ENCODE assay signal across 7 mouse cellular contexts in the genomic region with DNA sequence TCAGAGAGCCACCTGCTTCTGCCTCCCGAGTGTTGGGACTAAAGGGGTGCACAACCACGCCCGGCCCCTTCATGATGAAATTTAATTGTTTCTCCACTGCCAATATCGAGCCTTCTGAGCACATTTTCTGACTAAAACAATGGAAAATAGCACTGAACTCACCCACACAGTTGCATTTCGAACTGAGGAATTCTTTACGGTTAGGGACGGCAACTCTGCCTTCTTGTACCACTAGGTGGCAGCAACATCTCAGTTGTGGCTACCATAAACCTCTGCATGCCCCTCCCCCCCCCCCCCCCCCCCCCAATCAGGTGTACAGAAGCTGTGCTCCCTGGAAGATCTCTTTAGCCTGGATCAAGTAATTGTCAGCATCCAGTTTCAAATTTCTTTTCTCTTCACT. TPM values are rescaled to one million over a fixed set of nuclear protein-coding genes. Genes with fewer than 3 reads are reported as not detected.
DNase-seq lines count a peak whose midpoint lies in the region; ATAC-seq and TF ChIP-seq lines count a peak whose summit lies in the region.

No protein-coding gene starts in this region.

- H3K4me2 ChIP-seq in hindbrain, embryonic 15.5 days: peak overlapping the region; percentile 48

- no peaks in the 10 kb centered on the region for H3K9me3 ChIP-seq in hindbrain, embryonic 15.5 days

- peak; percentile 57 for TF ChIP-seq CTCF in Patski (IDR thresholded peaks at IDR 0.05)

- WGBS in hindbrain, embryonic 15.5 days: 14% methylated on average over 7 of the region's 7 CpGs

- peaks cover 8% of the 10 kb centered on the region for H3K27me3 ChIP-seq in Patski
- H3K27me3 ChIP-seq in hindbrain, embryonic 15.5 days: no peaks in the 10 kb centered on the region

- ATAC-seq in Patski: no peak
- peak; percentile 72 for ATAC-seq in hindbrain, embryonic 15.5 days (ENCODE audit: low FRiP score, low read depth)

- peak overlapping the region; percentile 19 for H3K4me3 ChIP-seq in hindbrain, embryonic 15.5 days

- H3K9ac ChIP-seq in hindbrain, embryonic 15.5 days: no peak overlapping the region

- no peak for DNase-seq in Patski (ENCODE audit: low read depth, low spot score)
- peak; percentile 71 for DNase-seq in cerebellum, adult 8-10 months
- DNase-seq in forelimb bud, embryonic 11.5 days (ENCODE audit: low read depth, low spot score): peak; percentile 72
- peak; percentile 60 for DNase-seq in left cerebral cortex, adult 11 months (ENCODE audit: low spot score)
- DNase-seq in lung, postnatal 25 days (ENCODE audit: low spot score): peak; percentile 69
- DNase-seq in right cerebral cortex, adult 18-20 months: peak; percentile 70

- 0 out of 2 replicates have a peak overlapping the region, but pooled peaks have one; percentile 30 for H3K27ac ChIP-seq in hindbrain, embryonic 15.5 days (replicated peaks)

- POLR2A ChIA-PET in Patski (lab: Charles Lee): no interaction called here

- peaks cover 17% of the 10 kb centered on the region for H3K4me1 ChIP-seq in hindbrain, embryonic 15.5 days (replicated peaks)

- in situ Hi-C loops in Patski (cut with MboI; ENCODE audit: low pct_unique_long_range_greater_than_20kb): loop anchor here (10.0 to 25.0 kb wide), 2 partner anchors 607 to 1000 kb away; no protein-coding TSS in a partner anchor

- CTCF ChIA-PET in Patski (lab: Charles Lee): interaction anchor here (1.2 to 2.7 kb wide), 7 partner anchors 10 to 325 kb away, joined by 3 to 19 read pairs (median 5); partner anchors contain the start of gene Tex37

- H3K36me3 ChIP-seq in hindbrain, embryonic 15.5 days: no peaks in the 10 kb centered on the region

RNA-seq across cellular contexts. Expression of gene Rpia, which starts 13.2 kb away (rescaled TPM):
- 13.7 TPM for polyA plus RNA-seq in Patski (2021)
- 2.8 and 3.1 TPM in 2 replicates for polyA plus RNA-seq in hindbrain, embryonic 15.5 days (2015; fragmentation: Nextera tagmentation; extraction: Ambion mirVana)

RNA-seq across cellular contexts. Expression of gene Eif2ak3, which starts 39.0 kb away (rescaled TPM):
- 47.3 TPM for polyA plus RNA-seq in Patski (2021)
- 12.4 and 13.1 TPM in 2 replicates for polyA plus RNA-seq in hindbrain, embryonic 15.5 days (2015; fragmentation: Nextera tagmentation; extraction: Ambion mirVana)
